Mouse (Mus musculus) layer of hippocampus, adult 8-10 months (tissue): Measurements from ENCODE around the gene Ubl4a. TPM values are rescaled to one million over a fixed set of nuclear protein-coding genes. Genes with fewer than 3 reads are reported as not detected.
"Not testable (repeated sequence)": the region's sequence is repeated elsewhere in the genome, so short reads cannot be mapped to it uniquely, and the experiment has no call there.

Experiments used
- DNase-seq, 2 experiments: peaks; one replicate each; pipeline ENCODE4 v3.0.0; 2022; ENCODE audit warnings: low spot score in 2 of 2
- total RNA-seq, 4 experiments: library from RNA; stranded (reverse); gene quantifications; 2 replicates each; pipeline ENCODE4 v1.2.4; 2022

Gene Ubl4a
- total RNA-seq, result 10 to 100 TPM; 53.8 to 75.5 (median 62.2) TPM

- peak; percentile 69 to 82 for DNase-seq
Measured at GRCm38 (mm10) chrX:74372888-74373549, at the start of gene Ubl4a, which contains the start of gene Slc10a3. TSS of gene Ubl4a (minus strand) at chrX:74373218. TSS of gene Slc10a3 (minus strand) at chrX:74373349.

GRCm38 (mm10) chrX:74413377-74413776, 40.4 kb upstream of the Ubl4a start:
- peak; percentile 58 to 63 for DNase-seq

DNA sequence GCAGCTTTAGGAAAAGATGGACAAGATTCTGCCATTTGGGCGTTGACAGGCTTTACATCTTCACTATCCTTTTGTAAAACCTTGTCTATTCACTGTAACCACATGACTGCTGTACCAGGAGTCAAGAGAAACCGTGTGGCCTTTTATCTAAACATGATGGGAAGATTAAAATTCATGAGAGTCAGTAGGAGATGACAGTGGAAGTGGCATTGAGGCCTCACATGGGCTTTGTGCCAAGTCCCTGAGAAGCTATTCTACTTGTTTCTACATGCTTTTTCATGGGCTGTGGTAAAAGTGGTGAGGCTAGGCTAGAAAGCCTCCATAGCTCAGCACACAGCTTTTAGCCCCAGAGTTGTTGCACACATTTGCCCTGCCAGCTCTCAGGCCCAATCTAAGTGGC, 35.3 kb upstream of the Ubl4a start:
- DNase-seq, result no peak

DNA sequence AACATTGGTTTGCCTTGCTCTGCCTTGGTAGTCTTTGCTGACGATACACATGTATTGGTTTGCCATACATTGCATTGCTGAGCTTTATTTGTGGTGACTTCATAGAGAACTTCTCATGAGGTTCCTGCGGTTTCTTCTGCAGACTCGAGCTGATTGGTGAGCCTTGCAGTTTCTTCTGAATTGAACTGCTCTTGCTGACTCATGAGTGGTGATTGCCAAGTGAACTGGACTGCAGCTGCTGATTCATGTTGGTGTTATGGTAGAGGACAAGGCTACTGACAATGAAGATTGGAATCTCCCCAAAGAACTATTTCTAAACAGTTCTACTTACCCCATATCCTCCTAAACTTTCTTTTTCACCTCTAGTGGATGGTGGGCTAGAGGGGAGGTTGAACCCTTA, 27.1 kb upstream of the Ubl4a start:
- no peak for DNase-seq

GRCm38 (mm10) chrX:74392535-74393443, 19.8 kb upstream of the Ubl4a start, which contains the start of the genes Fam3a and Ikbkg:
TSS of gene Fam3a (minus strand) at chrX:74393272.
TSS of gene Ikbkg (plus strand) at chrX:74393290.
- peak; percentile 63 to 81 for DNase-seq

- DNase-seq, result no peak
Measured at GRCm38 (mm10) chrX:74388153-74388552, 15.1 kb upstream of the Ubl4a start.

DNA sequence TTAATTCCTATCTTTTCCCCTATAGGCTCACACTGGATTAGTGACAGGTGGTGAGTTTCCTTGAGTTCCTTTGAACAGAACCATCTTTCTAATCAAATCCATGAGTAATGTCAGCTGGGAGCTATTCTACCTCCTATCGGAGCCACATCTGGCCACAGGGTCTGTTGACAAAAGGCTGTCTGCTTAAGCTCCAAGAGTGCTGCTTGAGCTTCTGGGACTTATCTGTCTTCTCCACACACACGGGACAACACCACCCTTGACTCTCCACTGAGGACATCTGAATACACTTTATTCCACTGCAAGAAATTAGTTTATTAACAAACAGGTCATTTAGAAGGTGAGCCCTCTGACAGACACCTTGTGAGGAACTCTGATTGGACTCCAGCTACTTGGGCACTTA, 11.4 kb upstream of the Ubl4a start:
- no peak for DNase-seq

- peak in 1 of 2 experiments; percentile 39 for DNase-seq
Measured at GRCm38 (mm10) chrX:74368209-74368909, 4.7 kb downstream of the Ubl4a start.

- no peak for DNase-seq
Measured at GRCm38 (mm10) chrX:74367512-74367911, 5.5 kb downstream of the Ubl4a start.

GRCm38 (mm10) chrX:74359171-74359570, 13.8 kb downstream of the Ubl4a start:
- DNase-seq, result no peak

DNA sequence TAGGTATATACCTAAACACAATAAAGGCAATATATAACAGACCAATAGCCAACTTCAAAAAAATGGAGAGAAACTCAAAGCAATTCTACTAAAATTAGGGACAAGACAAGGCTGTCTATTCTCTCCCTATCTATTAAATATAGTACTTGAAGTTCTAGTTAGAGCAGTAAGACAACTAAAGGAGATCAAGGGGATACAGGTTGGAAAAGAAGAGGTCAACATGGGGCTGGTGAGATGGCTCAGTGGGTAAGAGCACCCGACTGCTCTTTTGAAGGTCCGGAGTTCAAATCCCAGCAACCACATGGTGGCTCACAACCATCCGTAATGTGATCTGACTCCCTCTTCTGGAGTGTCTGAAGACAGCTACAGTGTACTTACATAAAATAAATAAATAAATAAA, 15.9 kb downstream of the Ubl4a start:
- not testable (repeated sequence) for DNase-seq

DNA sequence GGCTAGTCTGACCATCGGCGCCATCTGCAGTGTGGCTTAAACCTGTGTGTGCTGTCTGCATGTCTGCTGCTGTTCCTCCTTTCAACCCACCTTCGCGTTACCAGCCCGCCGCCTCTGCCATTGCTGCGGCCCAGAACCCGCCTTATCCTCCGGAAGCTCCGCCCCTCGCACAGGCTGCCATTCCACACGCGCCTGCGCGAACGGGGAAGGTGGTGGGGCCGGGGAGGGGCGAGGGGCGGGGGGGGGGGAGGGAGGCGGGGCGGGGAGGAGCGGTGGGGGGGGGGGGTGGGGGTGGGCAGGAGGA, 19.6 kb downstream of the Ubl4a start, which contains the start of gene Lage3:
TSS of gene Lage3 (minus strand) at position 152 of the 304 bp plus-strand sequence.
- DNase-seq, result peak; percentile 67 to 68

DNA sequence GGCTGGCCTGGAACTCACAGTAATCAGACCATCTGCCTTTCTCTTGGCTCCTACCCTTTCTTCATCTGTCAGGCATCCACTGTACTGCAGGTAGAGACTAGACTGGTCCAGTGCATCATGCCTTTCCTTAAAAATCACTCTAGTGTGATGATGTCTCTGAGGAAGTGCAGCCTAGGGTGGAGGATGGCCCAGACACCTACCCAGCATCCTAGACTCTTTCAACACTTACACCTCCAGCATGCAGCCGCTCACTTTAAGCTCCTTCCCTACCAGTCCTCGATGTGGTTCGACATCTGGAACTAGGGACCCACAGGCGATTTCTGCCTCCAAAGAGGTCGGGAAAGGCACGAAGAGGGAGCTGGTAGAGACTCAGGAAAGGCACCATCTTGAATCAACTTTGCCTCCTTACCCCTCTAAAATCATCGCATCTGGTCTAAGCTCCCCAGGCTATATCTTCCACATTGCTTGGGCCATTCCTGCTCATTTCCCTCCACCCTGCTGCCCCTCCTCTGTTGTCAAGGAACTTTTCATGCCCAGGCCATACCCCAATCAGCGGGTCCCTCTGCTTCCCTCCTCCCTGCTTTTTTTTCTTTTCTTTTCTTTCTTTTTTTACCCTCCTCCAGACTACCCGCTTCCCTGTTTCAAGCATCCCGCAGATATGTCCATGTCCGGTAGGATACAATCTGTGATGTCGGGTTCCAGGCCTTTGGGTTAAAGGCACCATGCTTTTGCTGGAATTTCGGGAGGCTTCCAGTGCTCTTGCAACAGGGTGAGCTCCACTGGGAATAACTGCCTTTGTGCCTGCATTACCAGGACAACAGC, 20.2 kb downstream of the Ubl4a start:
- no peak for DNase-seq

DNA sequence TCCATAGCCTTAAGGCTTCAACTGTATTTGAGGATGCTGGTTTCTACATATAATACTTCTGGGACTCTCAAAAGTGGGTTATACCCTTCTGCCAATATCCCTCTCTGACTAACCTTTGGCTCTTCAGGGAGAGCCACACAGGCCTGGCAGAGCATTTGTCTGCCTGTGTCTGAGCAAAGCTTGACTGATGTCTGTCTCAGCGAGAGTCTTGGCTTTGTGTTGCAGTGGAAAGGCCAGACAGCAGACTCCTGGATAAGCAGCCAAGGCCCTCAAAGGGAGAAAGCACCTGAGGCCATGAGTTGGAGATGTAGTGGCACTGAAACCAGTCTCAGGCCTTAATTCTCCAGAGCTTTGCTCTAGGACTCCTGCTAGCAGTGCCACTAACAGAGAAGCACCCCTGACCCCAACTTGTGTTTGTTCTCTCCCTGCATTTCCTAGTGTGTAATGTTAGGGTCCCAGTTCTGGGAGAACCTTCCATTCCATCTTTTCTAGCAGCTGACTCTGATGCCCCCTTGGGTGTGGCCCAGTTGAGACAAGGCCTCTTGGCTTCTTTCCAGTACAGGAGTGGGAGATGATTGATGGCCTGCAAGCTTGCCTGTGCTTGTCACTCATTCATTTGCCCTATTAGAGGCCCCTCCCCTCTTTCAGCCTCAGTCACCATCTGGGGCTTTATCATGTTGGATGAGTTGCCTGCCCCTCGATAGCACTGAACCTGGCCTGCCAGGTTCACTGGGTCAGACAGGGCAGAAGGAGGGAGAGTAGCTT, 42.7 kb downstream of the Ubl4a start:
- no peak for DNase-seq

DNA sequence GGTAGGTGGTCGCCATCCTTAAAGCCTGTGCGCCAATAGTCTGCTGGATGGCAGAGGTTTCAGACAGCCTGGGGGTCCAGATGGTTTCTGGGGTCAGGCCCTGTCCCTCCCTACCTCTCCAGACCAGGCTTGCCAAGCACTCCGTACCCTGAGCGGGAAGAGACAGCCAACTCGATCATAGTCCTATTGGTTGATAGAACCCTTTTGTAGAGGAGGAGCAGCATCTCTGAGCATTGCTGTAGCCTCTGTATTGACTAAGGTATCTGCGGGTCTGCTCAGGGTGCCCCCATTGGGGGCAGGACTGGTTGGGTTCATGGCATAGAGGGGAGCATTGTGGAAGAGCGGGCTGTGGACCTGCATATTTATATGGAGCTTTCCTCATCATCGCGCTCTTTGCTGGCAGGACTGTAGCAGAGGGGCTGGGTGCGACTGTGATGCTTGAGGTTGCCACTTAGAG, 43.8 kb downstream of the Ubl4a start:
- no peak for DNase-seq

- DNase-seq, result peak in 1 of 2 experiments; percentile 42
Measured at GRCm38 (mm10) chrX:74328725-74329161, 44.3 kb downstream of the Ubl4a start, which contains the start of gene Plxna3. TSS of gene Plxna3 (plus strand) at chrX:74329066.
